In the genomic region with DNA sequence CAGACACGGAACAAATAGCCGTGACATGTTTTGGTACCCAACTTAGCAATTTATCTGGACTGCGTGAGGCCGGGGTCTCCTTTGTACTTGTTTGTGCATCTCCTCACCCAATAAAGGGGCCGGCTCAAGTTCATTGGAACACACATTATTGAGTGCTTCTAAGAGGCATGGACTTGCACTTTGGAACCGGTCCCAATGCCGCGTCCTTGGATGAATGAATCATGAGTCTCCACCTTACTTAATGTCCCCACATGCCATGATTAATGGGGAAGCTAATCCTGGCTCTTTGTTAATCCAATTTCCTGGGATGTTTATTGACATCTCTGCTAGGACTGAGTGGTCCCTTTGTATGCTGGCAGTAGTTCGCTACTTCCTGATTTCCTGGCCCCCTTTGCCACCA, we compare ENCODE assay signal across 10 mouse cellular contexts.
DNase-seq lines count a peak whose midpoint lies in the region; ATAC-seq and TF ChIP-seq lines count a peak whose summit lies in the region.
"Had no signal": no experiment of that assay in that cellular context is flagged by ENCODE, and none has a peak within 500 bp of the region (broad histone marks: within the 10 kb centered on the region; RNA-seq: fewer than 3 reads in every experiment).

No protein-coding gene starts in this region.

- H3K4me2 ChIP-seq in neural tube, embryonic 12.5 days (replicated peaks): no peak overlapping the region
- H3K4me2 ChIP-seq in neural tube, embryonic 15.5 days: no peak overlapping the region
- no peak overlapping the region for H3K4me2 ChIP-seq in hindbrain, embryonic 15.5 days
- H3K4me2 ChIP-seq in stomach, postnatal 0 days (replicated peaks; ENCODE audit: low read depth): no peak overlapping the region

- no peaks in the 10 kb centered on the region for H3K36me3 ChIP-seq in neural tube, embryonic 12.5 days
- no peaks in the 10 kb centered on the region; the same call in 1 of the 2 replicates for H3K36me3 ChIP-seq in neural tube, embryonic 15.5 days
- H3K36me3 ChIP-seq in hindbrain, embryonic 15.5 days: no peaks in the 10 kb centered on the region
- no peaks in the 10 kb centered on the region for H3K36me3 ChIP-seq in stomach, postnatal 0 days (ENCODE audit: control insufficient read depth, insufficient read depth, low read length)

- 46% methylated on average over 9 of the region's 9 CpGs for WGBS in neural tube, embryonic 12.5 days
- WGBS in neural tube, embryonic 15.5 days: 30% methylated on average over 9 of the region's 9 CpGs
- 46% methylated on average over 9 of the region's 9 CpGs for WGBS in hindbrain, embryonic 15.5 days
- 46% methylated on average over 9 of the region's 9 CpGs for WGBS in stomach, postnatal 0 days

- H3K4me1 ChIP-seq in neural tube, embryonic 12.5 days: peaks cover 6% of the 10 kb centered on the region; the same call in 1 of the 2 replicates
- H3K4me1 ChIP-seq in neural tube, embryonic 15.5 days: peaks cover 9% of the 10 kb centered on the region; the same call in 1 of the 2 replicates
- 0 out of 2 replicates have a peak, but pooled peaks cover 8% of the 10 kb centered on the region for H3K4me1 ChIP-seq in hindbrain, embryonic 15.5 days (replicated peaks)
- no peaks in the 10 kb centered on the region for H3K4me1 ChIP-seq in stomach, postnatal 0 days (replicated peaks; ENCODE audit: control insufficient read depth, insufficient read depth)

- no peak overlapping the region for H3K27ac ChIP-seq in neural tube, embryonic 12.5 days
- no peak overlapping the region for H3K27ac ChIP-seq in neural tube, embryonic 15.5 days (replicated peaks)
- no peak overlapping the region for H3K27ac ChIP-seq in hindbrain, embryonic 15.5 days (replicated peaks)
- H3K27ac ChIP-seq in stomach, postnatal 0 days (replicated peaks): no peak overlapping the region
- H3K27ac ChIP-seq: macrophage had no signal

- H3K4me3 ChIP-seq in neural tube, embryonic 12.5 days: no peak overlapping the region
- H3K4me3 ChIP-seq in neural tube, embryonic 15.5 days (replicated peaks): no peak overlapping the region
- no peak overlapping the region for H3K4me3 ChIP-seq in hindbrain, embryonic 15.5 days
- H3K4me3 ChIP-seq in stomach, postnatal 0 days (ENCODE audit: low read depth, low read length): no peak overlapping the region

- peaks cover 4% of the 10 kb centered on the region; the same call in 1 of the 2 replicates for H3K9me3 ChIP-seq in neural tube, embryonic 12.5 days
- H3K9me3 ChIP-seq in neural tube, embryonic 15.5 days (replicated peaks): no peaks in the 10 kb centered on the region
- H3K9me3 ChIP-seq in hindbrain, embryonic 15.5 days: no peaks in the 10 kb centered on the region
- no peaks in the 10 kb centered on the region for H3K9me3 ChIP-seq in stomach, postnatal 0 days (ENCODE audit: control insufficient read depth, low read length)

- no peak for TF ChIP-seq EP300 in stomach, postnatal 0 days (optimal IDR thresholded peaks at IDR 0.05)

- no peak for TF ChIP-seq CTCF in stomach, postnatal 0 days (IDR thresholded peaks at IDR 0.05; ENCODE audit: low read depth)

- peak; percentile 65; the same call in 1 of the 2 replicates for ATAC-seq in neural tube, embryonic 12.5 days (ENCODE audit: low FRiP score, low read depth)
- ATAC-seq in neural tube, embryonic 15.5 days (ENCODE audit: low FRiP score): no peak
- ATAC-seq in hindbrain, embryonic 15.5 days (ENCODE audit: low FRiP score, low read depth): peak; percentile 54; the same call in 1 of the 2 replicates
- ATAC-seq in stomach, postnatal 0 days (ENCODE audit: low FRiP score, low TSS enrichment): peak; percentile 42; the same call in 1 of the 2 replicates

- no peaks in the 10 kb centered on the region for H3K27me3 ChIP-seq in neural tube, embryonic 12.5 days (replicated peaks)
- no peaks in the 10 kb centered on the region for H3K27me3 ChIP-seq in neural tube, embryonic 15.5 days (replicated peaks)
- H3K27me3 ChIP-seq in hindbrain, embryonic 15.5 days: no peaks in the 10 kb centered on the region
- H3K27me3 ChIP-seq in stomach, postnatal 0 days (ENCODE audit: control insufficient read depth, insufficient read depth, low read length): no peaks in the 10 kb centered on the region

- H3K9ac ChIP-seq in neural tube, embryonic 12.5 days: no peak overlapping the region
- H3K9ac ChIP-seq in neural tube, embryonic 15.5 days (replicated peaks): no peak overlapping the region
- no peak overlapping the region for H3K9ac ChIP-seq in hindbrain, embryonic 15.5 days
- H3K9ac ChIP-seq in stomach, postnatal 0 days (ENCODE audit: low read length): no peak overlapping the region

- DNase-seq in adrenal gland, postnatal 36 days: peak; percentile 88 to 94
- DNase-seq in stomach, postnatal 0 days (ENCODE audit: low spot score): peak; percentile 30
- no peak for DNase-seq in lung, postnatal 10 days
- no peak for DNase-seq in gastrocnemius, postnatal 25 days
- DNase-seq in layer of hippocampus, adult 18-20 months (ENCODE audit: low spot score in 2 of 2): no peak
- DNase-seq: thymus, postnatal 14 days had no signal

Comparison
In these comparisons a context has a peak if more than half of its experiments do, and no peak if none do; other contexts are left out.
1. DNase-seq: peak in adrenal gland, postnatal 36 days (2 of 2) and stomach, postnatal 0 days (single experiment); none in lung, postnatal 10 days (single experiment), gastrocnemius, postnatal 25 days (single experiment) and layer of hippocampus, adult 18-20 months (0 of 2).